Mouse (Mus musculus) kidney, adult 8-10 months (tissue): Measurements from ENCODE around the gene Rgp1.
"Not testable (repeated sequence)": the region's sequence is repeated elsewhere in the genome, so short reads cannot be mapped to it uniquely, and the experiment has no call there.

Experiments
- DNase-seq, 2 experiments: peaks; one replicate each; pipeline ENCODE4 v3.0.0; 2022

Gene Rgp1

GRCm38 (mm10) chr4:43578376-43579204, at the start of gene Rgp1, which contains the start of gene Gba2:
Gene Rgp1 (plus strand): TSS chr4:43578715.
Gene Gba2 (minus strand): TSS chr4:43578873.
- peak; percentile 91 to 93 for DNase-seq

GRCm38 (mm10) chr4:43530081-43530501, 48.4 kb upstream of the Rgp1 start:
- no peak for DNase-seq

GRCm38 (mm10) chr4:43530581-43530980, 47.9 kb upstream of the Rgp1 start:
- peak; percentile 70 to 84 for DNase-seq

GRCm38 (mm10) chr4:43533270-43533669, 45.2 kb upstream of the Rgp1 start:
- DNase-seq: peak; percentile 31 to 42

- no peak for DNase-seq
These were observed 42.9 kb upstream of the Rgp1 start for GRCm38 (mm10) chr4:43535628-43536027.

GRCm38 (mm10) chr4:43536031-43536430, 42.5 kb upstream of the Rgp1 start:
- no peak for DNase-seq

- DNase-seq: no peak
These were observed 36.5 kb upstream of the Rgp1 start for GRCm38 (mm10) chr4:43542044-43542443.

- DNase-seq: peak in 1 of 2 experiments; percentile 56
These were observed 32.0 kb upstream of the Rgp1 start for GRCm38 (mm10) chr4:43546375-43547047.

GRCm38 (mm10) chr4:43547160-43547559, 31.4 kb upstream of the Rgp1 start:
- DNase-seq: no peak

- no peak for DNase-seq
These were observed 29.5 kb upstream of the Rgp1 start for GRCm38 (mm10) chr4:43549055-43549454.

GRCm38 (mm10) chr4:43551854-43552253, 26.7 kb upstream of the Rgp1 start:
- DNase-seq: not testable (repeated sequence)

- DNase-seq: no peak
These were observed 26.1 kb upstream of the Rgp1 start for GRCm38 (mm10) chr4:43552437-43552836.

- no peak for DNase-seq
These were observed 24.6 kb upstream of the Rgp1 start for GRCm38 (mm10) chr4:43553891-43554290.

GRCm38 (mm10) chr4:43555926-43556325, 22.6 kb upstream of the Rgp1 start:
- DNase-seq: no peak

- peak; percentile 68 to 80 for DNase-seq
These were observed 20.4 kb upstream of the Rgp1 start for GRCm38 (mm10) chr4:43558028-43558630.

GRCm38 (mm10) chr4:43558631-43559356, 19.7 kb upstream of the Rgp1 start:
- peak; percentile 69 to 76 for DNase-seq

GRCm38 (mm10) chr4:43559519-43560242, 18.8 kb upstream of the Rgp1 start:
- DNase-seq: no peak

GRCm38 (mm10) chr4:43560243-43560611, 18.3 kb upstream of the Rgp1 start:
- peak; percentile 58 to 61 for DNase-seq

GRCm38 (mm10) chr4:43560976-43561375, 17.5 kb upstream of the Rgp1 start:
- DNase-seq: no peak

- DNase-seq: peak in 1 of 2 experiments; percentile 63
These were observed 17.0 kb upstream of the Rgp1 start for GRCm38 (mm10) chr4:43561436-43561996.

GRCm38 (mm10) chr4:43561997-43562768, 16.3 kb upstream of the Rgp1 start, which contains the start of the genes Creb3 and Tln1:
Gene Creb3 (plus strand): TSS chr4:43562332.
Gene Tln1 (minus strand): TSS chr4:43562691.
- DNase-seq: peak; percentile 97
